Mouse (Mus musculus): ENCODE results near the gene Hsf5.

The Hsf5 gene

DNA sequence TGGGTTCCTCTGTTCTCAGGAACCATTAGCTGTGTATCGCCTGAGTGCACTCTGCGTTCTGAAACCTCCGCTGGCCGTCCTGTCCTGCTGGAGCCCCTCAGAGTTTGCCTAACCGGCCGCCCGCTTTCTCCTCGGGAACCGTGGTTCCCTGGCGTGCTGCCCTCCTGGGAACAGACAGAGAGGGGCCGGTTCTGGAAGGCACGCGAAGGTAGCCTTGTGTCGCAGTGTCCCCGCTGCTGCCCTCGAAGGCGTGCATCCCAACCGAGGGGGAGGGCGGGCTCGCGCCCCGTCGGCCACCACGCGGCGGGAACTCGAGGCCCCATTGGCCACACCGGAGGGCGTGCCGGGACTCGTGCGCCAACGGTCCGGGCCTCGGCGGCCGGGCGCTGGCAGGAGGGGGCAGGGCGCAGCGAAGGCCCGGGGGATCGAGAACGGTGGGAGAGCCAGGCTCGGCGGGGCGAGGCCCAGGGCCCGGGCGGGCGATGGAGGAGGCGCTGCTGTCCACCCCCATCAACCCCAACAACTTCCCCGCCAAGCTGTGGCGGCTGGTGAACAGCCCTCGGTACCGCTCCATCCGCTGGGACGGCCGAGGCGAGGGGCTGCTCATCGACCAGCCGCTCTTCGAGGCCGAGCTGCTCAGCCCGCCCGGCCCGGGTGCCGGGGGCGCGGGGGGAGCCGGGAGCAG, at the start of gene Hsf5:
Gene Hsf5 (plus strand): TSS at position 375 of the 685 bp plus-strand sequence.
- no peak for DNase-seq

DNA sequence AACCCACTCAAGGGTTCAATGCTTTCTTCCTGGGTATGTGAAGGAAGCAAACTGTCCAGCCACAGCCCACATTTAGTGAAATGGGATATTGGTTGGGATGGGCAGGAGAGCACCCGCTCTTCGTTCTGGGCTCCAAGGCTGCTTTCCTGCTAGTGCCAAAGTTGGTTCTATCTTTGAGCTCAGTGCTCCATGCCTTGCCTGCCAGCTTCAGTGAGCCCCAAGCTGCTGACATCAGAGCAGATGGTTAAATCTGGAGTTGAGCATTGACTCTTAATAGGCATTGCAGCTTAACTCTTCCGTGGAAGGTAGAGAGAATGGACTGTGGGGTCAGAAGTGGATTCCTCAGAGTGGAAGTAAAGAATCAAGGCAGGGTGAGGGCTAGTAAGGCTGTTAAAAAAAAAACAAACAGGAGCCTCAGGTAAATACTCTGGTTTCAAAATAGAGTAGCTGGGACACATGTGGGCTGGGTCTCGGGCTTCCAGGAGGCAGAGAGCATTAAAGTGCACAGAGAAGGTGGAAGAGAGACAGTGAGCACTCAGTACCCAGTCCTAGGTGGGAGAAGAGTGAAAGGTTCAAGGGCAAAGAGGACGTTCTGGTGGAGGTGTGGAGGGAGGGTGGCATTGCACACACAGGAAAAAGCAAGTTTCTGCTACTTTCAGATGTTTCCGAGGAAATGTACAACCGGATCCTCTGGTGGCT, 48.6 kb upstream of the Hsf5 start, which contains the start of gene Sept4:
Gene Sept4 (plus strand): TSS at position 649 of the 699 bp plus-strand sequence.
- no peak for DNase-seq

DNA sequence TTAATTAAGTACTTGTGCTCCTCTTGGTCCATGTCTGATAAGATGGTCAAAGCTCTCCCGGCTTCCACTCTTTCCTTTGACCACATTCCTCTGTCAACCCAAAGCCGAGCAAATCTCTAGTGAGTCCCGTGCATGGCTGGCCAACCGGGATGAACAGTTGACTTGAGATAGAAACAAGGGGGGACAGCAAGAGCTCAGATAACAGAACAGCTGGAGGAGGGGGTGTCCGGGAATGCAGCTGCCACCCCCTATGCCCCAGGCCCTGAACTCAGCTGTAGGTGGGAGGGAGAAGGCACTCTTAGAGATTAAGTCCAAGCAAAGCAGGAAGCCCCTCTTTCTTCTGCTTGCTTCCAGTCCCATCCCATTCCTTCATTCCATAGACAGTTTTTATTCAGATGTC, 46.2 kb upstream of the Hsf5 start:
- no peak for DNase-seq

- DNase-seq, result no peak
Measured at GRCm38 (mm10) chr11:87571361-87571950, 45.5 kb upstream of the Hsf5 start.

DNA sequence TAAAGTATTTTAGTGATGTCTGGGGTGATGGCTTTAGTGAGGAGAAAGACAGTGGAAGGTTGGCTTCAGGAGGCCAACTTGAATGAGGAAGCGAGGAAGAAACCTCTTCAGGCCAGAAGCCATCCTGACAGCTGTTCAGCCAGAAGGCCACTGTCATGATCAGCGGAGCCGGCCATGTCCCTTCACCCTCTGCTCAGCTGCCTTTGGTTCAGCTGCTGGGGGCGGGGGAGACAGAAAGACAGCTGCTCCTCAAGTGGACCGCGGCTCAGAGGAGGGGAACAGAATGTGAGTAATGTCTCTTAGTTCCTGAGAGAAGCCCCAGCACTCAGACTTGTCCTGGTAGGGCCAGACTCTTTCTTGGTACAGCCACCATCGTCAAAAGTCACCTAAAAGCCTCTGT, 43.2 kb upstream of the Hsf5 start:
- DNase-seq, result no peak

DNA sequence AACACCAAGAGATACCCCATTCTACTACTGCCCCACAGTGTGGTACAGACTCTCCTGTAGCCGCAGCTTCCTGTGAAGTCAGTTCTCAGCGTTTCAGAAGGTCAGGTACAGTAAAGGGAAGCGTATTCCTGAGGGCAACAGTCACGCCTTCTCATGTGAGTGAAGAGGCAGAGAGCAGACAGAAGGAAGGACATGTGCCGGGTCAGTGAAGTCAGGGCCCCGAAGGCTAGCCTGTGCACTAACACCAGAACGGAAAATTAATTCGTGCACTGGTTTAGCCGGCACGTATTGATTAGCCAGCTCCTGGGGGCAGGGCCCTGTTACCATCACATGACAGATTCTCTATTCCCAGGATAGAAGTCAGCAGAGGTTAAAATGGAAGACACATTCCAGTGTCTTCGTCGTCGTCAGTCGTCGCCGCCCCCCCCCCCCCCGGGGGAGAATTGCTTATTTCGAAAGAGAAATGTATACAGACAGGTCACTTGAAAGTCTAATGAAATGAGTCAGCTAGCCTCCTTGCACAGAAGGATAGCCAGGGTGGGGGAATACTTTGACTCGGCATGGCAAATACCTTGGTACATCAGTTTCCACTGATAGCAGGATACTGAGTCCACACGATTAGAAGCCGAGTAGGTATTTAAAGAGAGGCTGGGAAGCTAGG, 42.3 kb upstream of the Hsf5 start:
- DNase-seq, result no peak

- no peak for DNase-seq
Measured at GRCm38 (mm10) chr11:87577601-87578248, 39.2 kb upstream of the Hsf5 start.

DNA sequence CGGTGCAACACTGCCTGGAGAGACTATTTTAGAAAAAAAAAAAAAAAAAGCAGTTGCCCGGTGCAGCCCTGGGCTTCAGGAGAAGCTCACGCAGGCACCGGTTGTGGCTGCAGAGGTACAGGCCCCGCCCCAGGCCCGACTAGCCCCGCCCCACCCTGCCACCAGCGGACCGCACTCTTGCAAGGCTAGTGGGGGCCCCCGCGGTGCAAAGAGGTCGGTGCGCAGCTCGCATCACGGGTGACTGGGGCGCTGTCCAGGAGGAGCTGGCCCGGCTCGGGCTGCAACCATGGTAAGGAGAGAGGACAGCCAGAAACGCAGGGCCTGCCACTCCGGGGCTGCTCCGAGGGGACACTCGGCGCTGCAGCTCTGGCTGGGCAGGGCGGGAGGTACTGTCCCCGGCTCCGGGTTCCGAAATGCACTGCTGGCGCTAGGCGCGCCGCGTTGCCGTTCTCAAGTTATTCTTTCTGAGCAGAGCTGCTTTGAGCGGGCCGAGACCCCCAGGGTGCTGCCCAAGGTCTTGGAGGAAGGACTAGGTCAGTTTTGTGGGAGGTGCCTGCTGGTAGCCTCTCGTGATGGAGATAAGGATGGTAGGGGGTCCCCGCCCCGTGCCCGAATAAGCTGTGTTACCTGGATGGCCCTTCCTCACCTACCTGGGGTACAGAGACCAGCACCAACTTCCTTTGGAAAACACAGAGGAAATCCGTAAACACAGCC, 38.6 kb upstream of the Hsf5 start:
- peak; percentile 79 for DNase-seq

DNA sequence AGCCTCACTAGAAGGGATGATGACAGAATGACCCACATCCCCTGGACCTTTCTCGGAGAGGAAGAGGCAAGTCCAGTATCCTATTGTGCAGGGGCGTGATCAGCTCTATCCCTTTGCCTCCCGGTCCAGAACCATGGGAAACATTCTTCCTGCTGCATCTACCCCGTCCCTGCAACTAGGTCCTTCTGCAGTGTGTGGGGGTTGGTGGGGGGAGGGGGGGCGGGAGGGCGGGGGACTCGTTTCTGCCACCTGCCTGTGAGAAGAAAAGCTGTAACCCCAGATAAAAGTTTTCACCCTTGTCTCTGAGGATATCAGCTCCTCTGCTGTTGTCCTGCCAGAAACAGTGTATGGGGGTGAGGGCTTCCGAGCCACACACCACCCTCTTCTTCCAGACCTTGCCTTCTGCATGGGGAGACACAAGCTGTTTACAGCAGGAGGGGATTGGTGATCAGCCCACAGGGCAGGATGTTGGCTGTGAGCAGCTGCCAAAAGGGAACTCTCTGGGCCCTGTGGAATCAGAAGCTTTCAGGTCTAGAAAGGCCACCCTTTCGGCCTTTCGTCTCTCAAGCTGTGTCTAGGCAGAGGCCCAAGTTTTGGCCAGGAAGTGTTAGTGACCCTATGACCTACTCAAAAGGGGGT, 37.9 kb upstream of the Hsf5 start:
- DNase-seq, result peak; percentile 51

GRCm38 (mm10) chr11:87579713-87580112, 37.3 kb upstream of the Hsf5 start:
- DNase-seq, result peak; percentile 52

DNA sequence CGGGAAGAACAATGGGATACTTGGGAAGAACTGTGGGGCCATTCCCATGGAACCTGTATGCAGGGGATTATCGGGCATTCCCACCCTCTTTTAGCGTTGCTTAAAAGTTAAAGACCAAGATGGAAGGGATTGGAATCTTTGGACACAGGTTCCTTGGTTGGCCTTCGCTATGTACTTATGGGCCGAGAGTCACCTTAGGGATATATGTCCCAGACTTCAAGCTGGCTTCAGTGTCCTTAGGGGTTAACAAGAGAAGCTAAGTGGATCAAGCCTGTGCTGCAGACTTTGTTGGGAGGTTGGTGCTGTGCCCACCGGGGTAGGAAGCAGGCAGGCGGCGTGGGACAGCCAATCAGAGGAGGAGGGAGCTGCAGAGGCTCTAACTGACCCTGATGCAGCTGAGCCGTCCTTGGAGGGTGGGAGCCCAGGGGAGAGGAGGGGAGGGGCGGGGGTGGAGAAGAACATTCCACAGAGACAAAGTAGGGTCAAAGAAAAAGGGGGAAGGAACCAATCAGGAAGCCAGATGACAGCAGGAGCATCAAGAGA, 36.4 kb upstream of the Hsf5 start:
- peak; percentile 54 for DNase-seq

GRCm38 (mm10) chr11:87581161-87581865, 35.7 kb upstream of the Hsf5 start:
- DNase-seq, result no peak

- DNase-seq, result peak; percentile 50
Measured at GRCm38 (mm10) chr11:87581933-87582710, 34.8 kb upstream of the Hsf5 start.

DNA sequence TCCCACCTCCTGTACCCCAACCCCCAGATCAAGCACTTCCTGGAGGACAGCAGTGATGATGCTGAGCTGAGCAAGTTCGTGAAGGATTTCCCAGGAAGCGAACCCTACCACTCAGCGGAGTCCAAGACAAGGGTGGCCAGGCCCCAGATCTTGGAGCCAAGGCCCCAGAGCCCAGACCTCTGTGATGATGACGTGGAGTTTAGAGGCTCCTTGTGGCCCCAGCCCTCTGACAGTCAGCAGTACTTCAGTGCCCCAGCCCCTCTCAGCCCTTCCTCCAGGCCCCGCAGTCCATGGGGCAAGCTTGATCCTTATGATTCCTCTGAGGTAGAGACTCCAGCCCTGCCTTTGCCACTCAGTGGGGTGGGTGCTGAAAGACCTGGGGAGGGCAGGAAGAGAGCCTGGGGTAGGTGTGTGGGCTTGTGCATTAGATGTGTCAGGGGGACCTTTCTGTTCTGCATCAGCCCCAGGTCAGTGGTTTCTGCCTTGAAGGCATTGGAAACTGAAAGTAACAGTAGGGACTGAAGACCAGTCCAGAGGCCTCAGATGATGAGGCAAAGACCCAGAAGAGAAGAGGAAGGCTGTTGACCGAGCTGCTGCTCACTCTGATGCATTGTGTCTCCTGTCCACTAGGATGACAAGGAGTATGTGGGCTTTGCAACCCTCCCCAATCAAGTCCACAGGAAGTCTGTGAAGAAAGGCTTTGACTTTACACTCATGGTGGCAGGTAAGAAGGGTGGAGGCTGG, 33.5 kb upstream of the Hsf5 start:
- no peak for DNase-seq

- DNase-seq, result peak; percentile 75
Measured at GRCm38 (mm10) chr11:87584711-87585505, 32.1 kb upstream of the Hsf5 start.

- DNase-seq, result no peak
Measured at GRCm38 (mm10) chr11:87587211-87587874, 29.6 kb upstream of the Hsf5 start.

DNA sequence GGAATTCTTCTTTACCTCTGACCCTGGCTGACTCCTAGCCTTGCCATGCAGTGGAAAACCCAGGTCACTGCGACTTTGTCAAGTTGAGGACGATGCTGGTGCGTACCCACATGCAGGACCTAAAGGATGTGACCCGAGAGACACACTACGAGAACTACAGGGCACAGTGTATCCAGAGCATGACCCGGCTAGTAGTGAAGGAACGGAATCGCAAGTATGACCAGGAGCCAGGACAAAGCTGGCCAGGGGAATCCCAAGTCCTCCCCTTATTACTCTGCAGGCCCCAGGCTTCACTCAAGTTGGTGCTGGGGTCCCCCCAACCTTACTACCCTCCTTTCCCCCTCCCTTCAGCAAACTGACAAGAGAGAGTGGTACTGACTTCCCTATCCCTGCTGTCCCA, 27.4 kb upstream of the Hsf5 start:
- DNase-seq, result no peak
